ENCODE assay signal across 19 mouse cellular contexts in the genomic region with DNA sequence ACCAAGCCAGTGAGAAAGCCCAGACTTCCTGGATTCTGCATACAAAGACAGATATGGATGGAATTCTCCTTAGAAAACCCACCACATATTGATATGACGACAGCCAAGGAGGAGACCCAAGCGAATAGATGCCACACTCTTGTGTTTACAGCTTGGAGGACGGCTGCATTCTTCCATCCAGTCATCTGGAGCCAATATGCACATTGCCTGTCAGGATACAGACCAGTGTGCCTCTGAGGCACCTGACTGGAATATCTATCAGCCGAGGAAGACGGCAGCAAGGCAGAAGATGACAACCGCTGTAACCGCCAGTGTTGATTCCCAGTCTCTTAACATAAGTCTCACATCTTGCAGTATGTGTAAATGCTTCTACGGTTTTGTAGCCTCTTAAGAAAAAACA.
"Had no signal": no experiment of that assay in that cellular context is flagged by ENCODE, and none has a peak within 500 bp of the region (broad histone marks: within the 10 kb centered on the region; RNA-seq: fewer than 3 reads in every experiment).

No protein-coding gene starts in this region.

- H3K4me3 ChIP-seq: kidney, embryonic 15.5 days; left cerebral cortex, adult 2 months; liver, embryonic 13.5 days; neural tube, embryonic 12.5 days; neural tube, embryonic 15.5 days had no signal

- H3K27me3 ChIP-seq: kidney, embryonic 15.5 days; liver, embryonic 13.5 days; neural tube, embryonic 12.5 days; neural tube, embryonic 15.5 days had no signal

- H3K36me3 ChIP-seq: kidney, embryonic 15.5 days; liver, embryonic 13.5 days; neural tube, embryonic 12.5 days; neural tube, embryonic 15.5 days had no signal

- H3K4me1 ChIP-seq: kidney, embryonic 15.5 days had no signal

- H3K4me2 ChIP-seq: kidney, embryonic 15.5 days; liver, embryonic 13.5 days; neural tube, embryonic 12.5 days; neural tube, embryonic 15.5 days had no signal

- H3K9me3 ChIP-seq: kidney, embryonic 15.5 days; liver, embryonic 13.5 days; neural tube, embryonic 12.5 days; neural tube, embryonic 15.5 days had no signal

- DNase-seq: kidney, adult 8-10 months; kidney, postnatal 10 days; kidney, postnatal 36 days; layer of hippocampus, postnatal 36 days; liver, embryonic 13.5 days; lung, adult 2 months; lung, postnatal 14 days; lung, postnatal 4 days; right cerebral cortex, adult 18-20 months; right cerebral cortex, postnatal 14 days; right cerebral cortex, postnatal 4 days; thymus, adult 2 months; thymus, postnatal 14 days; thymus, postnatal 4 days had no signal

- H3K9ac ChIP-seq: kidney, embryonic 15.5 days; liver, embryonic 13.5 days; neural tube, embryonic 12.5 days; neural tube, embryonic 15.5 days had no signal

- H3K27ac ChIP-seq: kidney, embryonic 15.5 days; left cerebral cortex, adult 2 months; liver, embryonic 13.5 days; neural tube, embryonic 12.5 days; neural tube, embryonic 15.5 days; stomach, postnatal 0 days had no signal
